Mouse (Mus musculus) MEL (cell line): Measurements from ENCODE around the gene Lyrm1.

Experiments
- CTCF ChIP-seq, 3 experiments: IDR thresholded peaks in 2 of 3; conservative IDR thresholded peaks in 1 of 3; 2 replicates each; pipeline ENCODE4 v1.5.1; 2011 to 2012; ENCODE audit warnings: low read length in 3 of 3, low read depth in 2 of 3, mild to moderate bottlenecking in 2 of 3, improper control_type of control experiment in 1 of 3, inconsistent platforms in 1 of 3, mixed read lengths in 1 of 3, moderate library complexity in 1 of 3; ENCODE audit not compliant: control insufficient read depth in 1 of 3, insufficient read depth in 1 of 3, poor library complexity in 1 of 3, severe bottlenecking in 1 of 3
- ETS1 ChIP-seq: IDR thresholded peaks from 2 replicates; pipeline ENCODE4 v1.6.1; 2012; ENCODE audit warnings: low read depth, mild to moderate bottlenecking, inconsistent platforms, low read length, improper control_type of control experiment, moderate library complexity
- GATA1 ChIP-seq: IDR thresholded peaks from 2 replicates; pipeline ENCODE4 v1.6.1; 2011; ENCODE audit warnings: low read depth, low read length, improper control_type of control experiment
- JUND ChIP-seq: IDR thresholded peaks from 2 replicates; pipeline ENCODE4 v1.6.1; 2011; ENCODE audit warnings: low read depth, mild to moderate bottlenecking, improper control_type of control experiment, low read length
- KAT2A ChIP-seq: conservative IDR thresholded peaks from 2 replicates; pipeline ENCODE4 v1.6.1; 2012; ENCODE audit warnings: low read depth, low read length, improper control_type of control experiment, inconsistent platforms
- MAZ ChIP-seq: IDR thresholded peaks from 2 replicates; pipeline ENCODE4 v1.6.1; 2012; ENCODE audit warnings: low read depth, mild to moderate bottlenecking, inconsistent platforms, low read length, improper control_type of control experiment
- MYC ChIP-seq: IDR thresholded peaks from 2 replicates; pipeline ENCODE4 v1.6.1; 2011; ENCODE audit warnings: low read depth, mild to moderate bottlenecking, low read length, improper control_type of control experiment, moderate library complexity
- POLR2A ChIP-seq, 2 experiments: IDR thresholded peaks; 2 replicates each; pipeline ENCODE4 v1.6.1; 2011 to 2012; ENCODE audit warnings: low read length in 2 of 2, mild to moderate bottlenecking in 2 of 2, control low read depth in 1 of 2, improper control_type of control experiment in 1 of 2, low read depth in 1 of 2, moderate library complexity in 1 of 2; ENCODE audit not compliant: control insufficient read depth in 1 of 2, insufficient read depth in 1 of 2, poor library complexity in 1 of 2
- RCOR1 ChIP-seq: IDR thresholded peaks from 2 replicates; pipeline ENCODE4 v1.6.1; 2012; ENCODE audit warnings: low read depth, mild to moderate bottlenecking, inconsistent platforms, low read length, improper control_type of control experiment
- SMC3 ChIP-seq: IDR thresholded peaks from 2 replicates; pipeline ENCODE4 v1.6.1; 2011; ENCODE audit warnings: low read depth, low read length, improper control_type of control experiment
- ZKSCAN1 ChIP-seq: IDR thresholded peaks from 2 replicates; pipeline ENCODE4 v1.6.1; 2012; ENCODE audit warnings: low read depth, mild to moderate bottlenecking, inconsistent platforms, low read length, improper control_type of control experiment, moderate library complexity
- ZNF384 ChIP-seq: IDR thresholded peaks from 2 replicates; pipeline ENCODE4 v1.6.1; 2012; ENCODE audit warnings: low read depth, mild to moderate bottlenecking, inconsistent platforms, low read length, improper control_type of control experiment

DNA sequence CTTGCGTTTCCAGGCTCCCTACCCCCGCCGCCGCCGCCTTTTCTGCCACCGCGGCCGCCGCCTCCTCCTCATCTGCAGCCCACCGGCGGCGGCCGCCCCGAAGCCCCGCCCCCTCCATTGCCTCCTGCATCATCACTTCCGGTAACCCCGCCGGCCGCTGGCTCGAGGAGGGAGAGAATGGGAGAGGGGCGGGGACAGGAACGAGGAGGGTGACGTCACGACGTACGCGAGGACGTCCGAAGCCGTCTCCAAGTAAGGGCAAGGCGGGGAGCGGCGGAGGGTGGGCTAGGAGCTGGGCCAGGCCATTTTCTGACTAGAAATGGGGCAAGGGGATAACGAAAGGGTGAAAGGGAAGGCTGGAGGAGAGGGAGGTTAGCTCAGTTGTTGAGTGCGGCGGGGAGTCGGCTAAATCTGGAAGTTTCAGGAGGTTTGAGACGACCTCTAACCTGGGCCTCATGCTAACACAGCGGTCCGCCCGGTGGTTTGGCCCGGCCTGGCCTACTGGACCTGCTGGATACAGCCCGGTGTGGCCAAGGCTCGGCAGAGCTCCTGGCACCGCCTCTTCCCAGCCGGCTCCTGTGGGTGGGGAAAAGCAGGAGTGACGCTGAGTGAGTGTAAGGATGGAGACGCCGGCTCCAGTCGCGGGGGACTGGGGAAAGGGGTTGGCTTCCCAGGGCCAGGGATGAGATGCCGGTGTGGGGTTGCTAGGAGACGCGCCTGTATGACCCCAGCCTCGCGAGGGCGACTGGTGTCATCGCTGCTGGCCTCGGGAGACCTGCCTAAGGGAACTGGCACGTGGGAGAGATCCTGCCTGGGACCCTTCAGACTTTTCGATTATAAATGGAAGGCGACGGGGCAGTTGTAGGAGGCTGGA lies at the start of gene Lyrm1, which contains the start of gene Dcun1d3:
- TF ChIP-seq CTCF (IDR thresholded peaks at IDR 0.05 in 2 of 3, conservative IDR thresholded peaks at IDR 0.05 in 1 of 3; ENCODE audit: control insufficient read depth in 1 of 3, insufficient read depth in 1 of 3, low read depth in 2 of 3, low read length in 3 of 3, poor library complexity in 1 of 3, severe bottlenecking in 1 of 3) (no peak), RCOR1 (no peak), GATA1 (no peak), ZNF384 (no peak), SMC3 (no peak), KAT2A (peak; percentile 64; the same call in 1 of the 2 replicates), POLR2A (IDR thresholded peaks at IDR 0.05; ENCODE audit: control insufficient read depth in 1 of 2, insufficient read depth in 1 of 2, low read depth in 1 of 2, low read length in 2 of 2, poor library complexity in 1 of 2) (peak; percentile 49 to 70; a peak in 3 of 4 replicates), ZKSCAN1 (no peak), ETS1 (0 out of 2 replicates have a peak, but pooled peaks have one; percentile 5), MAZ (peak; percentile 87; the same call in 1 of the 2 replicates), JUND (no peak), MYC (0 out of 2 replicates have a peak, but pooled peaks have one; percentile 29)
